Mouse (Mus musculus): ENCODE measurements around the gene Mpnd. TPM values are rescaled to one million over a fixed set of nuclear protein-coding genes. Genes with fewer than 3 reads are reported as not detected.
A peak's percentile ranks its signal among the peaks of the same experiment; 100 is the strongest.

Mpnd gene
- polyA plus RNA-seq, 1 experiment = 142 TPM

GRCm38 (mm10) chr17:56016793-56017785 is 11.6 kb downstream of the Mpnd start:
- Histone ChIP-seq H3K4me3 (ENCODE audit: insufficient read depth, low read length) (no peak overlapping the region), H3K4me1 (ENCODE audit: control insufficient read depth, insufficient read depth, low read length) (peaks cover 8% of the 10 kb centered on the region), H3K27ac (ENCODE audit: insufficient read depth, low read length) (no peak overlapping the region)
- TF ChIP-seq CTCF (IDR thresholded peaks at IDR 0.05; ENCODE audit: extremely low read depth, insufficient read depth, low read length) = no peak
- TF ChIP-seq POLR2A (IDR thresholded peaks at IDR 0.05; ENCODE audit: extremely low read depth, insufficient read depth, low read length) = peak; percentile 50

- TF ChIP-seq CTCF (IDR thresholded peaks at IDR 0.05; ENCODE audit: extremely low read depth, insufficient read depth, low read length) (no peak), POLR2A (IDR thresholded peaks at IDR 0.05; ENCODE audit: extremely low read depth, insufficient read depth, low read length) (no peak)
- Histone ChIP-seq H3K4me1 (ENCODE audit: control insufficient read depth, insufficient read depth, low read length) (peaks cover 11% of the 10 kb centered on the region), H3K4me3 (ENCODE audit: insufficient read depth, low read length) (no peak overlapping the region), H3K27ac (ENCODE audit: insufficient read depth, low read length) (no peak overlapping the region)
Measured at GRCm38 (mm10) chr17:56017848-56018247, 12.3 kb downstream of the Mpnd start.

- Histone ChIP-seq H3K27ac (ENCODE audit: insufficient read depth, low read length) (no peak overlapping the region), H3K4me1 (ENCODE audit: control insufficient read depth, insufficient read depth, low read length) (peaks cover 12% of the 10 kb centered on the region), H3K4me3 (ENCODE audit: insufficient read depth, low read length) (no peak overlapping the region)
- TF ChIP-seq POLR2A (IDR thresholded peaks at IDR 0.05; ENCODE audit: extremely low read depth, insufficient read depth, low read length) (peak; percentile 34; the same call in 1 of the 2 replicates), CTCF (IDR thresholded peaks at IDR 0.05; ENCODE audit: extremely low read depth, insufficient read depth, low read length) (peak; percentile 61)
Measured at GRCm38 (mm10) chr17:56018347-56019131, 13.0 kb downstream of the Mpnd start.

DNA sequence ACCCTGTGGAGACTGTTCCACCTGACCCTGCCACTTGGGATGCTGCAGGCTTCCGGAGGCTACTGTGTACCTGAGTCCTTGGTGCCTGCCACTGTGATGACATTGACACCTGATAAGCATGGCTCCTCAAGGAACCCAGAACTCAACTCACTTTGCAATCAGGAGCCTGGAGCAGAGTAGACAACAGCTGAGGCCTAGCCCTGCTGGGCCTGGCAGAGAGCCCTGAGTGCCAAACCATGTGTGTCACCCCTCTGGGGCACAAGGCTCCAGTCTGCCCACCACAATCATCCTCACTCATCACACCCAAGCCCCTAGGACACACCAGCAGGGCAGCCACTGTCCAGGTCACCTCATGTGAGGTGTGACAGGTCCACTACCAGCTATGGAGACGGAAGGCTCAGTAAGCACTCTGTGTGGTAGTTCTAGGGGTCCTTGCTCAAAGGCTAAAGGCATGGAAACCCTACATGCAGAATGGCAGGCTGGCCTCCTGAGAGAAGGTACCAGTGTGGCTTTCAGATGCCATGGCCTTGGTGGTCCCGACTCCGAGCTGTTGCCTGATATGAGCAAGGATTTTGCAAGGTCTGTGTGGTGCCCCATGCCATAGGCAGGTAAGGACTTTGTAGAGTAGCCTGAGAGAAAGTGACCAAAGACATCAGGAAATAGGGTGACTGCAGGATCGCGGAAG is 15.0 kb downstream of the Mpnd start:
- peaks cover 18% of the 10 kb centered on the region for H3K4me1 ChIP-seq (ENCODE audit: control insufficient read depth, insufficient read depth, low read length)
- H3K27ac ChIP-seq (ENCODE audit: insufficient read depth, low read length) = peak overlapping the region; percentile 72; the same call in 1 of the 2 replicates
- no peak overlapping the region for H3K4me3 ChIP-seq (ENCODE audit: insufficient read depth, low read length)
- TF ChIP-seq POLR2A (IDR thresholded peaks at IDR 0.05; ENCODE audit: extremely low read depth, insufficient read depth, low read length) (0 out of 2 replicates have a peak, but pooled peaks have one; percentile 12), CTCF (IDR thresholded peaks at IDR 0.05; ENCODE audit: extremely low read depth, insufficient read depth, low read length) (no peak)

- Histone ChIP-seq H3K4me1 (ENCODE audit: control insufficient read depth, insufficient read depth, low read length) (peaks cover 21% of the 10 kb centered on the region), H3K27ac (ENCODE audit: insufficient read depth, low read length) (peak overlapping the region; percentile 72), H3K4me3 (ENCODE audit: insufficient read depth, low read length) (no peak overlapping the region)
- TF ChIP-seq CTCF (IDR thresholded peaks at IDR 0.05; ENCODE audit: extremely low read depth, insufficient read depth, low read length) (no peak), POLR2A (IDR thresholded peaks at IDR 0.05; ENCODE audit: extremely low read depth, insufficient read depth, low read length) (0 out of 2 replicates have a peak, but pooled peaks have one; percentile 30)
Measured at GRCm38 (mm10) chr17:56021161-56021910, 15.8 kb downstream of the Mpnd start.

- Histone ChIP-seq H3K4me3 (ENCODE audit: insufficient read depth, low read length) (no peak overlapping the region), H3K4me1 (ENCODE audit: control insufficient read depth, insufficient read depth, low read length) (peaks cover 23% of the 10 kb centered on the region), H3K27ac (ENCODE audit: insufficient read depth, low read length) (peak overlapping the region; percentile 24; the same call in 1 of the 2 replicates)
- TF ChIP-seq POLR2A (IDR thresholded peaks at IDR 0.05; ENCODE audit: extremely low read depth, insufficient read depth, low read length) = no peak
- no peak for TF ChIP-seq CTCF (IDR thresholded peaks at IDR 0.05; ENCODE audit: extremely low read depth, insufficient read depth, low read length)
Measured at GRCm38 (mm10) chr17:56022131-56022988, 16.8 kb downstream of the Mpnd start.

GRCm38 (mm10) chr17:56022989-56023290 is 17.4 kb downstream of the Mpnd start:
- peaks cover 23% of the 10 kb centered on the region for H3K4me1 ChIP-seq (ENCODE audit: control insufficient read depth, insufficient read depth, low read length)
- no peak for TF ChIP-seq POLR2A (IDR thresholded peaks at IDR 0.05; ENCODE audit: extremely low read depth, insufficient read depth, low read length)
- TF ChIP-seq CTCF (IDR thresholded peaks at IDR 0.05; ENCODE audit: extremely low read depth, insufficient read depth, low read length) = no peak
- peak overlapping the region; percentile 35; the same call in 1 of the 2 replicates for H3K27ac ChIP-seq (ENCODE audit: insufficient read depth, low read length)
- no peak overlapping the region for H3K4me3 ChIP-seq (ENCODE audit: insufficient read depth, low read length)

GRCm38 (mm10) chr17:56023386-56023785 is 17.9 kb downstream of the Mpnd start:
- peak overlapping the region; percentile 35 for H3K27ac ChIP-seq (ENCODE audit: insufficient read depth, low read length)
- no peak overlapping the region for H3K4me3 ChIP-seq (ENCODE audit: insufficient read depth, low read length)
- H3K4me1 ChIP-seq (ENCODE audit: control insufficient read depth, insufficient read depth, low read length) = peaks cover 25% of the 10 kb centered on the region
- no peak for TF ChIP-seq POLR2A (IDR thresholded peaks at IDR 0.05; ENCODE audit: extremely low read depth, insufficient read depth, low read length)
